Mouse (Mus musculus) mesoderm, embryonic 11.5 days (tissue): ENCODE results near the gene Bcl7b.
A peak's percentile ranks its signal among the peaks of the same experiment; 100 is the strongest.

Experiments
- DNase-seq: peaks from one replicate; pipeline ENCODE4 v3.0.0-alpha.2; 2012; ENCODE audit warnings: low read depth, low spot score

The Bcl7b gene

DNA sequence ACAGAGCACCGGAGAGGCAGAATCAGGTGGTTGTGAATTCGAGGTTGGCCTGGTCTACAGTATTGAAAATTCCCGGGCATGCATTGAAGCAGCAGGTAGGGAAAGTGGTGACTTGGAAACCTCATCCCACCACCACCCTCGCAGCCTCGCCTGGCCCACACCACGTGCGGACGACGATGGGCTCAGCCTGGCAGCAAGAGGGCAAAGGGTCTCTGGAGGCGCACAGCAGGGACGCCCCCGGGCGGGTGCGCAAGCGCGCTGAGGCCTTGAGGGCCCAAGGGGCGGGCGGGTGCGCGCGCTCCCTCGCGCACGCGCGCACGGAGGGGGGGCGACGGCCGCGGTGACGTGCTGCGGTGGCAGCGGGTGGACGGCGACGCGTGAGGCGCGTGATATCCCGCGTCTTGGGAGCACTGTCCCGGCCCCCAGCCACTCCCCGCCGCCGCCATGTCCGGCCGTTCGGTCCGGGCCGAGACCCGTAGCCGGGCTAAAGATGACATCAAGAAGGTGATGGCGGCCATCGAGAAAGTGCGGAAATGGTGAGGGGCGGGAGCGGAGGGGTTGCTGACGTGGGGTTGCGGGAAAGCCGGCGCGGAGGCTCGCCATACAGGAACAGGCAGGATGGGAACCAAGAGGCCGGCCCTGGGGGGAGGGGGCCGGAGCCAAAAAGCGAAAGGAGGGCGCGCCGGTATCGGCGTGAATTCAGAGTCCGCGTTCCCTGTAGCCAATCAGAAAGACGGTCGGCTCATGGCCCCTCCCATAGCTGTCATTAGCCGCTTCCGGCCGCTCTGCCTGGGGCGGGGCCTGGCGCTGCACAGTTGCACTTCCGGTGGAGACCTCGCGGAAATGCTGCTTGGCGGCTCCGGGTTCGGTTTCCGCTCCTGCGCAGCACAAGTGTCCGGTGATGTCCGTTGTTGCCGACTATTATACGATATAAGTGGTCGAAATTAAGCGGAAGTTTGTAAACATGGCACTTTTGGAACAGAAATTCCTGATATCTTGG, at the start of gene Bcl7b:
Gene Bcl7b, plus strand, starts transcription at position 221 of the 1,000 bp plus-strand sequence.
- DNase-seq = peak; percentile 97

- DNase-seq = peak; percentile 79
Observed at GRCm38 (mm10) chr5:135118589-135119081, 49.4 kb upstream of the Bcl7b start.

GRCm38 (mm10) chr5:135120753-135121152, 47.3 kb upstream of the Bcl7b start:
- no peak for DNase-seq

- DNase-seq = no peak
Observed at GRCm38 (mm10) chr5:135126121-135126520, 42.0 kb upstream of the Bcl7b start.

DNA sequence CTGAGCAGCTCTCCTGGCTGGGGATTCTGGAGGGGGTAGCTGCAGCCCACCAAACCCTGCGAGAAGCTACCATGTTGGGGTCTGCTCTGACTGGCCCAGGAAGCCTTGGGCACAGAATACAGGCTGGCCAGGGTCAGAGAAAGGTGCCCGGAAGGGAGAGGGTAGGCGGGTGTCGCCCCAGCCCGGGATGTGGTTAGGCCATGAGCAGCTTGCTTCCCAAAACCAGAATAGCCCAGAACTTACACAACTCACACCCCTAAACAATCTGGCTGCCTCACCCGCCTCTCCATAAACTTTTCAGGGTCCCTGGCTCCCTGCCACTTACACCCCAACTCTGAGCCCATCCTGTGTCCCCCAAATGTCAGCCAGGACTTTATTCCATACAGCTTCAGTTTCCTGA, 40.4 kb upstream of the Bcl7b start:
- no peak for DNase-seq

- no peak for DNase-seq
Observed at GRCm38 (mm10) chr5:135129747-135130146, 38.3 kb upstream of the Bcl7b start.

GRCm38 (mm10) chr5:135133736-135134405, 34.2 kb upstream of the Bcl7b start:
- peak; percentile 11 for DNase-seq

DNA sequence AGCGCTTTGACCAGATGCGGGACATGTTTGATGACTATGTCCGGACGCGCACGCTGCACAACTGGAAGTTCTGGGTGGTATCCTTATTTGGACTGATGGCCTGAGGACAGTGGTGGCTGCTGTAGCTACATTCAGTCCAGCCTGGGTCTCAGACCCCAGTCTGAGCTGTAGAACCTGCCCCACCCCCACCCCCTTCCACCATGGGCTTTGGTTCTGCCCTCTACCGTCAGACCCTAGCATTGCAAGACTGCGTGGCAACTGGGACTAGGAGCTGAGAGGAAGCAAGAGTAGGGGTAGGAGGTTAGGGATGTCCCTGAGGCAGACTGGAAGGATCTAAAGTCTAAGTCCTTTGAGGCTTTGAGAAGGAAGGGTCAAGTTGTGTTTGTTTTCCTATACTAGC, 33.5 kb upstream of the Bcl7b start:
- peak; percentile 61 for DNase-seq

DNA sequence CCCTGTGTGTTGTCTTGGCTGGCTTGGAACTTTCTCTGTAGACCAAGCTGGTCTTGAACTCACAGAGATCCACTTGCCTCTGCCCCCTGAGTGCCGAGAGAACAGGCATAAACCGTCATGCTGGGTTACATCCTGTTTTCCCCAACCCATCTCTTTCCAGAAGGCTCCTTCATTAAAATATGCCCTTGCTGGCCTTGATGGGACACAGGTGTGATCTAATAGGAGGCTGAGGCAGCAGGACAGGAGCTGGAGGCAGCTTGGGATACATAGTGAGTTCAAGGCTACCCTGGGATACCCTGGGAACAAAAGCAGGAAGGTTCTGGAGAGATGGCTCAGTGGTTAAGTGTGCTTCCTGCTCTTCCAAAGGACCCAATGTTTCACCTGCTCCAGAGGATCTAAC, 28.2 kb upstream of the Bcl7b start:
- DNase-seq = no peak

GRCm38 (mm10) chr5:135144469-135144868, 23.6 kb upstream of the Bcl7b start:
- DNase-seq = no peak

DNA sequence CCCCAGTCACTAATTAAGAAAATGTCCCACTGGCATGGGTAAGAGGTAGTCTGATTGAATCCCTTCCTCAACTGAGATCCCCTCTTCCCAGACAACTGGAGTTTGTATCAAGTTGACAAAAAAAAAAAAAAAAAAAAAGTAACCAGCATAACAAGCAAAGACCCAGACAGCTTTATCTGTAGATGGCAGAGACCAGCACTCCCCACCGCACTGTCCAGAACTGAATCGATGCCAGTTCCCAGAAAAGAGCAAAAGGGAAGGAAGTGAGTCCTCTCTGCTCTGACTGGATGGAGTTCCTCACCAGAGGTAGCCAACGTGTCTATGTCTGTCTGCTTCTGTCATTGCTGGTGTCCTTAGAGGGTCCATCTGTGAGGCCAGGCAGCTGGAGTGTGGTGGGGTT, 22.6 kb upstream of the Bcl7b start:
- DNase-seq = no peak

DNA sequence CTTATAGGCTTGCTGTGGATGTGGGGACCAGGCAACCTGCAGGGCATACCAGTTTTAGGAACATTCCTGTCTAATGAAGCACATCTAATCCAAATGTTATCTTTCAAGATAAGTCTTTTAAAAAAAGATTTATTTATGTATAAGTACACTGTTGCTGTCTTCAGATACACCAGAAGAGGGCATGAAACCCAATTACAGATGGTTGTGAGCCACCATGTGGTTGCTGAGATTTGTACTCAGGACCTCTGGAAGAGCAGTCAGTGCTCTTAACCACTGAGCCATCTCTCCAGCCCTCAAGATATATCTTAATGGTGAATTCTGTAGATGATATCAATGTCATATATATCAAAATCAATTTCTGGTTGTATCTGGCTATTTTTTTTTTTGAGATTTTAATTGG, 22.1 kb upstream of the Bcl7b start:
- no peak for DNase-seq

- no peak for DNase-seq
Observed at GRCm38 (mm10) chr5:135148715-135149052, 19.4 kb upstream of the Bcl7b start.

DNA sequence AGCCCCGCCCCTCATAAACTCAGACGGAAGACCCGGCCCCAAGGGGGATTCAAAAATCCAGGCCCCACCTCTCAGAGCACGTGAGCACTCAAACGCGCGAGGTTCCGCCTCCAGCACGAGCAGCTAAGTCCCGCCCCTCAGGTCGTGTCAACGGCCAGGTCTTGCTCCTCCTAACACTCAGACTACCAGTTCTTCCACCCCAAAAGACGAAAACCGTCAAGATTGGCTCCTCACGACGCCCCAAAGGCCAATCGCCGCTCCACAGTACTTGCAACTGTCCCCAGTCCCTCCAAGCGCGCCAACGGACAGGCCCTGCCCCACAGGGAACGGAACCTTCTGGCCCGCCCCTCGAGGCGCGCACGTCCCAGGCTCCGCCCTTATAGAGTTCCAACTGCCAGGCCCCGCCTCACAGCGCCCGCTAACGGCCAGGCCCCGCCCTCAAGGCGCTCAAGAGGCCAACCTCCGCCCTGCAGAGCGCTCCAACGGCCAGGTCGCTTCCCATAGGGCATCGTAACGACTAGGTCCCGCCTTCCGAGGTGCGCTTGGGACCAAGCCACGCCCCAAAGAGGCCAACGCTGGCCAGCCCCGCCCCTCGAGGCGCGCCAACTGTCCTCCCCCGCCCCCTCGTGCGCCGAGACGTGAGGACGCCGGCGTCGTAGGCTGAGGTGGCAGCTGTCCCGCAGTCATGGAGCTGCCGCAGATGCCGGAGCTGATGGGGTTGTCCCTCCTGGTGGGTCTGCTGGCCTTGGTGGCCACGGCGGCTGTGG, 18.8 kb upstream of the Bcl7b start, which contains the start of gene Tbl2:
Gene Tbl2, plus strand, starts transcription at position 605 of the 767 bp plus-strand sequence.
- DNase-seq = peak; percentile 99

GRCm38 (mm10) chr5:135149820-135150178, 18.3 kb upstream of the Bcl7b start:
- no peak for DNase-seq

- no peak for DNase-seq
Observed at GRCm38 (mm10) chr5:135156496-135156895, 11.6 kb upstream of the Bcl7b start.

GRCm38 (mm10) chr5:135161221-135161620, 6.9 kb upstream of the Bcl7b start:
- no peak for DNase-seq

DNA sequence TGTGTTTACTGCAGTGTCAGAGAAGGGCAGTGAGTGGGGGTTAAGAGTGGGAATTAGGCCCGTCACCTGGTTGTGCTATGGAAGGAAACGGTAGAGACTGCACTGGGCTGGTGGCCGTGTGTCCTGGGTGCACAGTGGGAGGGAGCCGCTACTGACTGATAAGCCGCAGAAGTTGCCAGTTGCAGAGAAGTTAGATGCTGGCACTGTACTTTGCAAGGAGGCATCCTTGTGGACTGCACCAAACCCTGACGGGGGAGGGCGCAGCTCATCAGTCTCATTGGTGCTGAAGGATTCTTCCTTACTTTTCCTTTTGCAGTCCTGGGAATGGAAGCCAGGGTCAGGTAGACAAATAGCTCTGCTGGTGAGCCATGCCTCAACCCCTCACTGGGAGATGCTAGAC, 6.4 kb upstream of the Bcl7b start:
- no peak for DNase-seq

- DNase-seq = no peak
Observed at GRCm38 (mm10) chr5:135162361-135162760, 5.7 kb upstream of the Bcl7b start.

- no peak for DNase-seq
Observed at GRCm38 (mm10) chr5:135162821-135163220, 5.3 kb upstream of the Bcl7b start.

- no peak for DNase-seq
Observed at GRCm38 (mm10) chr5:135166909-135167308, 1.2 kb upstream of the Bcl7b start.

- DNase-seq = no peak
Observed at GRCm38 (mm10) chr5:135167469-135167868, 614 bp upstream of the Bcl7b start.
